Comparison of ENCODE assay signal across 8 mouse cellular contexts in the genomic region with DNA sequence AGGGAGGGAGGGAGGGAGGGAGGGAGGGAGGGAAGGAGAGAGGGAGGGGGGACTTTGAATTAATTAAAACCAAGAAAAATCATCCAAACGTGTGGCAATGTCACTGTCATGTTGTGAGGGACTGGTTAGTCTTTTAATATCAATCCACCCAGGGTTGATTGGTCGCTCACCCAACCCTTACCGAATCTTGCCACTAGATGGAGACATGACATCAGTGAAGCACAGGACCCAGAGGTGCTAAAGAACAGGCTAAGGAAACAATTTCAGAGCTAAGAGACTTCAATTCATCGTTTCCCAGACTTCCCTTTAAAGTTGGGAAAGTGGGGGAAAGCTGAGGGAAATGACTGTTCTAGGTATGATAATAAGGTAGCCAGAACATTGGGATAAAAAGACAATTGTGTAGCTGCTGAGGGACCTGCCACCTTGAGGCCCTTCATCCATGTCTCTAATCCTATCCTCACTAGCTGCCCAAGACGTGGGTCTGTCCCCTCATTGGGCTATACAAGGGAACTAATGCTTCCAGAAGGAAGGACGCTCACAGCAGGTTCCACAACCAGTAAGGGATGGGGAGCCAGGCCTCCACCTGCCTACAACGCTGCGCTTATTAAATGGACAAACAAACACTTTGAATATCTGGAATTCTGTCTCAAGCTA.
DNase-seq lines count a peak whose midpoint lies in the region; ATAC-seq and TF ChIP-seq lines count a peak whose summit lies in the region.

No protein-coding gene starts in this region.

- whole genome bisulfite sequencing in intestine, embryonic 16.5 days: 43% methylated on average over 8 of the region's 8 CpGs
- 48% methylated on average over 8 of the region's 8 CpGs for WGBS in limb, embryonic 10.5 days
- 42% methylated on average over 8 of the region's 8 CpGs for WGBS in midbrain, embryonic 13.5 days

- no peak overlapping the region for H3K4me3 ChIP-seq in G1E (ENCODE audit: low read depth, low read length)
- no peak overlapping the region for H3K4me3 ChIP-seq in intestine, embryonic 16.5 days (ENCODE audit: low read length)
- no peak overlapping the region for H3K4me3 ChIP-seq in limb, embryonic 10.5 days
- H3K4me3 ChIP-seq in midbrain, embryonic 13.5 days (replicated peaks): no peak overlapping the region

- H3K27me3 ChIP-seq in G1E (ENCODE audit: insufficient read depth, low read length): no peaks in the 10 kb centered on the region
- H3K27me3 ChIP-seq in intestine, embryonic 16.5 days (replicated peaks; ENCODE audit: control insufficient read depth, insufficient read depth, low read length): no peaks in the 10 kb centered on the region
- no peaks in the 10 kb centered on the region for H3K27me3 ChIP-seq in limb, embryonic 10.5 days (ENCODE audit: low read depth, poor library complexity, severe bottlenecking)
- H3K27me3 ChIP-seq in midbrain, embryonic 13.5 days: no peaks in the 10 kb centered on the region
- H3K27me3 ChIP-seq in splenic B cell, adult 2 months (ENCODE audit: control insufficient read depth, insufficient read depth, low read length, poor library complexity, severe bottlenecking): no peaks in the 10 kb centered on the region

- H3K27ac ChIP-seq in intestine, embryonic 16.5 days (ENCODE audit: low read length): no peak overlapping the region
- H3K27ac ChIP-seq in limb, embryonic 10.5 days: no peak overlapping the region
- H3K27ac ChIP-seq in midbrain, embryonic 13.5 days: no peak overlapping the region

- TF ChIP-seq CTCF in G1E (IDR thresholded peaks at IDR 0.05; ENCODE audit: low read depth, low read length): peak; percentile 47; the same call in 1 of the 2 replicates

- peaks cover 45% of the 10 kb centered on the region for H3K36me3 ChIP-seq in G1E (replicated peaks)
- no peaks in the 10 kb centered on the region for H3K36me3 ChIP-seq in intestine, embryonic 16.5 days (ENCODE audit: control insufficient read depth, insufficient read depth, low read length)
- peaks cover 17% of the 10 kb centered on the region for H3K36me3 ChIP-seq in limb, embryonic 10.5 days
- no peaks in the 10 kb centered on the region; the same call in 1 of the 2 replicates for H3K36me3 ChIP-seq in midbrain, embryonic 13.5 days
- H3K36me3 ChIP-seq in splenic B cell, adult 2 months (ENCODE audit: control insufficient read depth, insufficient read depth, low read length, poor library complexity, severe bottlenecking): peaks cover 2% of the 10 kb centered on the region; the same call in 1 of the 2 replicates

- H3K9ac ChIP-seq in intestine, embryonic 16.5 days (ENCODE audit: low read depth, low read length): no peak overlapping the region
- H3K9ac ChIP-seq in midbrain, embryonic 13.5 days (replicated peaks): no peak overlapping the region

- no peaks in the 10 kb centered on the region for H3K9me3 ChIP-seq in G1E (replicated peaks)
- H3K9me3 ChIP-seq in intestine, embryonic 16.5 days (ENCODE audit: control insufficient read depth, low read length): no peaks in the 10 kb centered on the region
- H3K9me3 ChIP-seq in limb, embryonic 10.5 days (replicated peaks): no peaks in the 10 kb centered on the region
- H3K9me3 ChIP-seq in midbrain, embryonic 13.5 days: no peaks in the 10 kb centered on the region

- ATAC-seq in G1E (ENCODE audit: extremely low read depth, insufficient number of reproducible peaks, low FRiP score, poor library complexity, severe bottlenecking): peak; percentile 71
- ATAC-seq in intestine, embryonic 16.5 days: peak; percentile 70
- peak; percentile 75 for ATAC-seq in midbrain, embryonic 13.5 days

- H3K4me1 ChIP-seq in G1E (ENCODE audit: insufficient read depth, low read depth, low read length): peaks cover 3% of the 10 kb centered on the region
- no peaks in the 10 kb centered on the region for H3K4me1 ChIP-seq in intestine, embryonic 16.5 days (ENCODE audit: control insufficient read depth, insufficient read depth, low read length)
- H3K4me1 ChIP-seq in limb, embryonic 10.5 days: peaks cover 7% of the 10 kb centered on the region
- peaks cover 4% of the 10 kb centered on the region for H3K4me1 ChIP-seq in midbrain, embryonic 13.5 days (replicated peaks)

- no peak overlapping the region for H3K4me2 ChIP-seq in intestine, embryonic 16.5 days (ENCODE audit: low read depth, low read length)
- no peak overlapping the region for H3K4me2 ChIP-seq in midbrain, embryonic 13.5 days (replicated peaks)

- DNase-seq in 416B (ENCODE audit: low read depth) (peak; percentile 76), G1E (ENCODE audit: low spot score) (peak; percentile 66)
- DNase-seq in cerebellum, adult 9-10 months: peak; percentile 59
- DNase-seq in frontal cortex, postnatal 25 days (ENCODE audit: low spot score in 2 of 2): peak; percentile 37 to 55
- DNase-seq in limb, embryonic 10.5 days (ENCODE audit: low spot score): peak; percentile 60
- DNase-seq in splenic B cell, adult 2 months (ENCODE audit: low read depth, low spot score): peak; percentile 80
